Mouse (Mus musculus) adrenal gland, postnatal 10 days (tissue): ENCODE data around the gene Casc4. TPM values are rescaled to one million over a fixed set of nuclear protein-coding genes. Genes with fewer than 3 reads are reported as not detected.
"Not testable (repeated sequence)": the region's sequence is repeated elsewhere in the genome, so short reads cannot be mapped to it uniquely, and the experiment has no call there.

Source experiments
- DNase-seq: peaks from one replicate; pipeline ENCODE4 v3.0.0; 2021; ENCODE audit warnings: mixed read lengths
- total RNA-seq, 2 experiments: library from RNA; stranded (reverse); gene quantifications; 2 replicates each; pipeline ENCODE4 v1.2.3; 2021

The Casc4 gene
- total RNA-seq, 2 experiments from 2014 or later: 46.4 to 51.3 TPM

- no peak for DNase-seq
Measured at GRCm38 (mm10) chr2:121916047-121916970, 49.5 kb downstream of the Casc4 start.

- not testable (repeated sequence) for DNase-seq
Measured at GRCm38 (mm10) chr2:121937624-121938023, 70.9 kb downstream of the Casc4 start.

GRCm38 (mm10) chr2:121943364-121943763 is 76.6 kb downstream of the Casc4 start:
- DNase-seq: no peak

GRCm38 (mm10) chr2:121954971-121955656 is 88.3 kb downstream of the Casc4 start:
- no peak for DNase-seq

- DNase-seq: peak; percentile 99
Measured at GRCm38 (mm10) chr2:121955765-121956223, 89.0 kb downstream of the Casc4 start, which contains the start of the genes Ctdspl2 and Mageb3. Ctdspl2 (plus strand) TSS chr2:121956001. Mageb3 (minus strand) TSS chr2:121956092.

GRCm38 (mm10) chr2:121956224-121957018 is 89.7 kb downstream of the Casc4 start:
- DNase-seq: peak; percentile 99

- DNase-seq: no peak
Measured at GRCm38 (mm10) chr2:121957216-121957792, 90.5 kb downstream of the Casc4 start.

Other genes starting within 250 kb of the Casc4 start
- 10 to 100 TPM; 61.2 to 62.7 TPM for gene Frmd5, start 59.9 kb upstream of the Casc4 start, total RNA-seq
- gene Ctdspl2, start 89.0 kb downstream of the Casc4 start, total RNA-seq: 10 to 100 TPM; 29.4 to 36.7 TPM
- gene Mageb3, start 89.1 kb downstream of the Casc4 start, total RNA-seq: not detected
- gene Eif3j1, start 161.6 kb downstream of the Casc4 start, total RNA-seq: 10 to 100 TPM; 16.8 to 16.9 TPM